Mouse (Mus musculus): ENCODE measurements around the gene Mog. TPM values are rescaled to one million over a fixed set of nuclear protein-coding genes. Genes with fewer than 3 reads are reported as not detected.

Mog gene
- polyA plus RNA-seq, 1 experiment from 2014 or later = 2.2 TPM

GRCm38 (mm10) chr17:37009460-37010042 lies 13.6 kb downstream of the Mog start:
- no peaks in the 10 kb centered on the region for H3K9me3 ChIP-seq (ENCODE audit: control insufficient read depth, low read length)
- no peak overlapping the region for H3K27ac ChIP-seq (replicated peaks; ENCODE audit: low read depth, low read length)
- no peak overlapping the region for H3K9ac ChIP-seq (replicated peaks; ENCODE audit: low read length)
- H3K36me3 ChIP-seq (ENCODE audit: control insufficient read depth, insufficient read depth, low read length) = peaks cover 74% of the 10 kb centered on the region
- no peak overlapping the region for H3K4me2 ChIP-seq (ENCODE audit: low read length)
- no peaks in the 10 kb centered on the region for H3K27me3 ChIP-seq (ENCODE audit: control insufficient read depth, insufficient read depth, low read length)
- H3K4me3 ChIP-seq (replicated peaks; ENCODE audit: low read depth, low read length) = no peak overlapping the region
- no peak for ATAC-seq (ENCODE audit: low FRiP score, low TSS enrichment)
- H3K4me1 ChIP-seq (ENCODE audit: control insufficient read depth, insufficient read depth, low read length) = peaks cover 6% of the 10 kb centered on the region; the same call in 1 of the 2 replicates
- WGBS = 96% methylated on average over 17 of the region's 17 CpGs
- DNase-seq = no peak

- Histone ChIP-seq H3K36me3 (ENCODE audit: control insufficient read depth, insufficient read depth, low read length) (peaks cover 75% of the 10 kb centered on the region), H3K9me3 (ENCODE audit: control insufficient read depth, low read length) (no peaks in the 10 kb centered on the region), H3K4me2 (ENCODE audit: low read length) (no peak overlapping the region), H3K4me1 (ENCODE audit: control insufficient read depth, insufficient read depth, low read length) (peaks cover 10% of the 10 kb centered on the region; the same call in 1 of the 2 replicates), H3K4me3 (replicated peaks; ENCODE audit: low read depth, low read length) (no peak overlapping the region), H3K27me3 (ENCODE audit: control insufficient read depth, insufficient read depth, low read length) (no peaks in the 10 kb centered on the region), H3K9ac (replicated peaks; ENCODE audit: low read length) (no peak overlapping the region), H3K27ac (replicated peaks; ENCODE audit: low read depth, low read length) (no peak overlapping the region)
- WGBS = 96% methylated on average over 6 of the region's 6 CpGs
- ATAC-seq (ENCODE audit: low FRiP score, low TSS enrichment) (no peak), DNase-seq (no peak)
Measured at GRCm38 (mm10) chr17:37008161-37008560, 15.0 kb downstream of the Mog start.

- H3K9me3 ChIP-seq (ENCODE audit: control insufficient read depth, low read length) = no peaks in the 10 kb centered on the region
- DNase-seq = peak; percentile 70
- ATAC-seq (ENCODE audit: low FRiP score, low TSS enrichment) = no peak
- peaks cover 35% of the 10 kb centered on the region for H3K36me3 ChIP-seq (ENCODE audit: control insufficient read depth, insufficient read depth, low read length)
- WGBS = 23% methylated on average over 4 of the region's 4 CpGs
- H3K27ac ChIP-seq (replicated peaks; ENCODE audit: low read depth, low read length) = peak overlapping the region; percentile 95
- H3K4me2 ChIP-seq (ENCODE audit: low read length) = peak overlapping the region; percentile 57
- peak overlapping the region; percentile 98 for H3K9ac ChIP-seq (replicated peaks; ENCODE audit: low read length)
- H3K27me3 ChIP-seq (ENCODE audit: control insufficient read depth, insufficient read depth, low read length) = no peaks in the 10 kb centered on the region
- H3K4me1 ChIP-seq (ENCODE audit: control insufficient read depth, insufficient read depth, low read length) = peaks cover 8% of the 10 kb centered on the region; the same call in 1 of the 2 replicates
- peak overlapping the region; percentile 78 for H3K4me3 ChIP-seq (replicated peaks; ENCODE audit: low read depth, low read length)
Measured at GRCm38 (mm10) chr17:37003366-37003765, 19.8 kb downstream of the Mog start.

GRCm38 (mm10) chr17:37002364-37003330 lies 20.6 kb downstream of the Mog start:
- Histone ChIP-seq H3K36me3 (ENCODE audit: control insufficient read depth, insufficient read depth, low read length) (peaks cover 28% of the 10 kb centered on the region), H3K4me2 (ENCODE audit: low read length) (peak overlapping the region; percentile 57), H3K27me3 (ENCODE audit: control insufficient read depth, insufficient read depth, low read length) (no peaks in the 10 kb centered on the region), H3K4me3 (replicated peaks; ENCODE audit: low read depth, low read length) (peak overlapping the region; percentile 78), H3K27ac (replicated peaks; ENCODE audit: low read depth, low read length) (peak overlapping the region; percentile 95), H3K9ac (replicated peaks; ENCODE audit: low read length) (peak overlapping the region; percentile 98), H3K4me1 (ENCODE audit: control insufficient read depth, insufficient read depth, low read length) (peaks cover 8% of the 10 kb centered on the region; the same call in 1 of the 2 replicates), H3K9me3 (ENCODE audit: control insufficient read depth, low read length) (no peaks in the 10 kb centered on the region)
- ATAC-seq (ENCODE audit: low FRiP score, low TSS enrichment) (peak; percentile 86), DNase-seq (peak; percentile 90)
- WGBS = under 1% methylated on average over 49 of the region's 49 CpGs

- Histone ChIP-seq H3K9me3 (ENCODE audit: control insufficient read depth, low read length) (no peaks in the 10 kb centered on the region), H3K27me3 (ENCODE audit: control insufficient read depth, insufficient read depth, low read length) (no peaks in the 10 kb centered on the region), H3K4me1 (ENCODE audit: control insufficient read depth, insufficient read depth, low read length) (peaks cover 8% of the 10 kb centered on the region; the same call in 1 of the 2 replicates), H3K4me3 (replicated peaks; ENCODE audit: low read depth, low read length) (peak within 1 kb of the TSS; percentile 78), H3K9ac (replicated peaks; ENCODE audit: low read length) (0 out of 2 replicates have a peak within 1 kb of the TSS, but pooled peaks have one; percentile 98), H3K27ac (replicated peaks; ENCODE audit: low read depth, low read length) (peak within 1 kb of the TSS; percentile 95; the same call in 1 of the 2 replicates), H3K36me3 (ENCODE audit: control insufficient read depth, insufficient read depth, low read length) (peaks cover 11% of the 10 kb centered on the region), H3K4me2 (ENCODE audit: low read length) (peak within 1 kb of the TSS; percentile 57)
- 96% methylated on average over 7 of the region's 7 CpGs for WGBS
- no peak for ATAC-seq (ENCODE audit: low FRiP score, low TSS enrichment)
- no peak for DNase-seq
Measured at GRCm38 (mm10) chr17:37000863-37001262, 22.3 kb downstream of the Mog start, which contains the start of gene Zfp57. Gene Zfp57, plus strand, starts transcription at chr17:37001163.

DNA sequence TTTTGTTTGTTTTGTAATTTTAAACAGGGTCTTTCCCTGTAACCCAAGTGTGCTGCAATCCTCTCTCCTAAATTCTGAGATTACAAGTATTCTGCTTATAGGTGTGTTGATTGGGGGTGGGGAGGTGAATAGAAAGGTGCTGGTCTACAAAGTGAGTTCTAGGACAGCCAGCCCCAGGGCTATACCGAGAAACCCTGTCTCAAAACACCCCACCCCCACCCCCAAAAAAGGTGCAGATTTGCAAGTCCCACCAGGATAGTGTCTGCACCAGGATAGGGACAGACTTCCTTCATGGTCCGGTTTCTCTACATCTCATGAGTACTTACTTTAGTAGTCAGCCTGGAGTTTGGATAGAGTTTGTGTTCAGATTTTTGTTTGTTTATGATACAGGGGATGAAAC lies 24.7 kb downstream of the Mog start:
- H3K9me3 ChIP-seq (ENCODE audit: control insufficient read depth, low read length) = no peaks in the 10 kb centered on the region
- no peak for DNase-seq
- no peak for ATAC-seq (ENCODE audit: low FRiP score, low TSS enrichment)
- no peak overlapping the region for H3K9ac ChIP-seq (replicated peaks; ENCODE audit: low read length)
- 83% methylated on average over 2 of the region's 2 CpGs for WGBS
- H3K4me1 ChIP-seq (ENCODE audit: control insufficient read depth, insufficient read depth, low read length) = no peaks in the 10 kb centered on the region
- H3K27me3 ChIP-seq (ENCODE audit: control insufficient read depth, insufficient read depth, low read length) = no peaks in the 10 kb centered on the region
- no peak overlapping the region for H3K4me2 ChIP-seq (ENCODE audit: low read length)
- no peak overlapping the region for H3K4me3 ChIP-seq (replicated peaks; ENCODE audit: low read depth, low read length)
- H3K27ac ChIP-seq (replicated peaks; ENCODE audit: low read depth, low read length) = no peak overlapping the region
- no peaks in the 10 kb centered on the region for H3K36me3 ChIP-seq (ENCODE audit: control insufficient read depth, insufficient read depth, low read length)

DNA sequence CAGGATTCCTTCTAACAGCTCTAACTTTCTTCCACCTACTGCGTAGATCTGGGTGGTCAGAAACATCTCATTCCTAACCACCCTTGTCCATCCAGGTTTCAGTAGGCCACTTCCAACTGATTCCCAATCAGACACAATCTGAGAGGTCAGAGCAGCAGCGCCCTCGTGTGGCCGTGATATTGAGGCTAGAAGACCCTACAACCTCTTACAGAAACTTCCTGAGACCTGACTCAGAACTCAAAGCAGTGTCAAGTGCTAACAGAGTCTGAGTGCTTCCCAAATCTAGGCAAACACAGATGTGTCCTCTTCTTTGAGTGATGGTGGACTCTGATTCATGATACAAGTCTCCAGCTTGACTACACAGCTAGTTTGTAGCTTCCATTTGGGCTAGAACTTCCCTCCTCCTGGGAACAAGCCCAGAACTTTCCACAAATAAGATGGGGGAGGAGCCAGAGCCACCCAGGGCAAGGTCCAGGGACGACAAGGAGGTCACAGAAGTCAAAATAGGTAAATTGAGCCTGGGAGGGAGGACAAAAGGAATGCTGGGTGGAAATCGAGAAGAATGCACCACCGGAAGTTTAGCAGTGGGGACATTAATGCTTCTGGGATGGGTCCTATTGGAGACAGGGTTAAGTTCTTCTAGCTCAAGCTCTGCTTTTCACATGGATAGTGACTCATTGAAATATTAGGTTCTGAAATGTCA lies 26.0 kb downstream of the Mog start:
- WGBS = 28% methylated on average over 7 of the region's 7 CpGs
- Histone ChIP-seq H3K36me3 (ENCODE audit: control insufficient read depth, insufficient read depth, low read length) (no peaks in the 10 kb centered on the region), H3K27ac (replicated peaks; ENCODE audit: low read depth, low read length) (no peak overlapping the region), H3K27me3 (ENCODE audit: control insufficient read depth, insufficient read depth, low read length) (no peaks in the 10 kb centered on the region), H3K4me1 (ENCODE audit: control insufficient read depth, insufficient read depth, low read length) (no peaks in the 10 kb centered on the region), H3K9me3 (ENCODE audit: control insufficient read depth, low read length) (no peaks in the 10 kb centered on the region), H3K4me2 (ENCODE audit: low read length) (no peak overlapping the region), H3K4me3 (replicated peaks; ENCODE audit: low read depth, low read length) (no peak overlapping the region), H3K9ac (replicated peaks; ENCODE audit: low read length) (no peak overlapping the region)
- peak; percentile 91 for DNase-seq
- ATAC-seq (ENCODE audit: low FRiP score, low TSS enrichment) = no peak

DNA sequence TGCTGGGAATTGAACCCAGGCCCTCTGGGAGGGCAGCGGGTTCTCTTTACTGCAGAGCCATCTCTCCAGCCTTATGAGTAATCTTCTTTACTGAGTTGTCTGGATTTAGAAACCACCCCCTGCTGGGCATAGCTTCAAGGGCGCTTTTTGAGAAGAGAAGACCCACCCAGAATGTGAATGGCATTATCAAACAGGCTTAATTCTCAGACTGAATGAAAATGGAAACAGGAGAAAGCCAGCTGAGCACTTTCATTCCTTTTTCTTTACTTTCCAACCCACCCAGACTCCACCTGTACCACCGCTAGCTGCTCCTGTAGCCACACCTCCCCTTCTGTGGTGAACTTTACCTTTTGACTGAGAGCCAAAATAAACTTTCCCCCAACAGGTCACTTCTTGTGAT lies 27.8 kb downstream of the Mog start:
- no peaks in the 10 kb centered on the region for H3K27me3 ChIP-seq (ENCODE audit: control insufficient read depth, insufficient read depth, low read length)
- H3K27ac ChIP-seq (replicated peaks; ENCODE audit: low read depth, low read length) = no peak overlapping the region
- H3K9ac ChIP-seq (replicated peaks; ENCODE audit: low read length) = no peak overlapping the region
- H3K9me3 ChIP-seq (ENCODE audit: control insufficient read depth, low read length) = no peaks in the 10 kb centered on the region
- 48% methylated on average over 3 of the region's 3 CpGs for WGBS
- H3K36me3 ChIP-seq (ENCODE audit: control insufficient read depth, insufficient read depth, low read length) = no peaks in the 10 kb centered on the region
- no peak overlapping the region for H3K4me3 ChIP-seq (replicated peaks; ENCODE audit: low read depth, low read length)
- no peaks in the 10 kb centered on the region for H3K4me1 ChIP-seq (ENCODE audit: control insufficient read depth, insufficient read depth, low read length)
- H3K4me2 ChIP-seq (ENCODE audit: low read length) = no peak overlapping the region
- ATAC-seq (ENCODE audit: low FRiP score, low TSS enrichment) = no peak
- DNase-seq = no peak

All from midbrain, embryonic 14.5 days (tissue).